Mouse (Mus musculus): ENCODE results near the gene Agbl4. TPM values are rescaled to one million over a fixed set of nuclear protein-coding genes. Genes with fewer than 3 reads are reported as not detected.

The Agbl4 gene
- total and polyA plus RNA-seq, 3 experiments, result not detected

- Histone ChIP-seq H3K9ac (ENCODE audit: insufficient read depth, low read depth) (no peak overlapping the region), H3K4me2 (ENCODE audit: insufficient read depth, low read depth, poor library complexity, severe bottlenecking) (no peak overlapping the region)
These were observed 677.3 kb downstream of the Agbl4 start for GRCm38 (mm10) chr4:111074701-111075154.

GRCm38 (mm10) chr4:111077810-111078209, 680.3 kb downstream of the Agbl4 start:
- no peaks in the 10 kb centered on the region for H3K79me2 ChIP-seq (replicated peaks; ENCODE audit: control insufficient read depth, extremely low read depth, insufficient read depth, poor library complexity, severe bottlenecking)
- no peak overlapping the region for H3K9ac ChIP-seq (ENCODE audit: insufficient read depth, low read depth)
- no peak for DNase-seq (ENCODE audit: extremely low read depth)
- no peak for TF ChIP-seq ETS1 (conservative IDR thresholded peaks at IDR 0.05; ENCODE audit: low read depth, low read length)
- TF ChIP-seq RAD21 (IDR thresholded peaks at IDR 0.05; ENCODE audit: low read depth, low read length), result no peak
- TF ChIP-seq KAT2A (IDR thresholded peaks at IDR 0.05; ENCODE audit: insufficient replicate concordance, low read length), result no peak
- TF ChIP-seq GABPA (IDR thresholded peaks at IDR 0.05; ENCODE audit: insufficient replicate concordance, low read depth, low read length), result no peak
- TF ChIP-seq MEF2A (IDR thresholded peaks at IDR 0.05; ENCODE audit: borderline replicate concordance, low read depth, low read length), result no peak
- TF ChIP-seq HCFC1 (IDR thresholded peaks at IDR 0.05; ENCODE audit: low read depth, low read length), result no peak
- TF ChIP-seq NRF1 (IDR thresholded peaks at IDR 0.05; ENCODE audit: low read depth, low read length), result no peak
- no peak for TF ChIP-seq USF2 (conservative IDR thresholded peaks at IDR 0.05; ENCODE audit: low read depth, low read length)
- TF ChIP-seq UBTF (IDR thresholded peaks at IDR 0.05; ENCODE audit: low read depth, low read length), result no peak
- no peak for TF ChIP-seq MAX (IDR thresholded peaks at IDR 0.05; ENCODE audit: low read length)
- TF ChIP-seq E2F4 (IDR thresholded peaks at IDR 0.05; ENCODE audit: insufficient replicate concordance, low read depth, low read length), result no peak
- TF ChIP-seq SMC3 (IDR thresholded peaks at IDR 0.05; ENCODE audit: low read depth, low read length), result no peak
- TF ChIP-seq POLR2AphosphoS2 (IDR thresholded peaks at IDR 0.05; ENCODE audit: low read depth, low read length), result no peak
- no peak for TF ChIP-seq EP300 (IDR thresholded peaks at IDR 0.05; ENCODE audit: low read length)
- no peak for TF ChIP-seq IRF4 (IDR thresholded peaks at IDR 0.05; ENCODE audit: low read depth, low read length)
- TF ChIP-seq CTCF (conservative IDR thresholded peaks at IDR 0.05 in 1 of 2, IDR thresholded peaks at IDR 0.05 in 1 of 2; ENCODE audit: low read depth in 2 of 2, low read length in 2 of 2), result no peak
- TF ChIP-seq ZC3H11A (IDR thresholded peaks at IDR 0.05; ENCODE audit: low read depth, low read length), result no peak
- TF ChIP-seq MAZ (IDR thresholded peaks at IDR 0.05; ENCODE audit: low read depth, low read length), result no peak
- no peaks in the 10 kb centered on the region for H3K36me3 ChIP-seq (replicated peaks in 1 of 2; ENCODE audit: control insufficient read depth in 1 of 2, insufficient read depth in 1 of 2, low read length in 1 of 2)
- H3K4me1 ChIP-seq (ENCODE audit: control insufficient read depth in 1 of 2, insufficient read depth in 2 of 2), result 0 out of 4 replicates have a peak, but pooled peaks cover 0 to 2% of the 10 kb centered on the region in 2 experiments
- no peak overlapping the region for H3K4me2 ChIP-seq (ENCODE audit: insufficient read depth, low read depth, poor library complexity, severe bottlenecking)
- H3K27me3 ChIP-seq (replicated peaks), result no peaks in the 10 kb centered on the region
- no peak overlapping the region for H3K27ac ChIP-seq (ENCODE audit: insufficient read depth, low read depth)
- in situ Hi-C loops (cut with MboI; ENCODE audit: low pct_ligation_motif_present, low pct_unique_long_range_greater_than_20kb, low sequenced_read_pairs) (no loop called here), dilution Hi-C loops (cut with MboI; ENCODE audit: extremely low pct_ligation_motif_present, extremely low pct_unique_long_range_greater_than_20kb, low sequenced_read_pairs) (no loop called here)
- H3K9me3 ChIP-seq (replicated peaks; ENCODE audit: low read length), result no peaks in the 10 kb centered on the region
- no peak overlapping the region for H3K4me3 ChIP-seq (replicated peaks in 1 of 3; ENCODE audit: low read depth in 2 of 3, low read length in 2 of 3, poor library complexity in 1 of 3)

More at GRCm38 (mm10) chr4:111074701-111075154, 677.3 kb downstream of the Agbl4 start:
- dilution Hi-C loops (cut with MboI; ENCODE audit: extremely low pct_ligation_motif_present, extremely low pct_unique_long_range_greater_than_20kb, low sequenced_read_pairs) (no loop called here), in situ Hi-C loops (cut with MboI; ENCODE audit: low pct_ligation_motif_present, low pct_unique_long_range_greater_than_20kb, low sequenced_read_pairs) (no loop called here)
- H3K27ac ChIP-seq (ENCODE audit: insufficient read depth, low read depth), result no peak overlapping the region
- no peaks in the 10 kb centered on the region for H3K27me3 ChIP-seq (replicated peaks)
- TF ChIP-seq GABPA (IDR thresholded peaks at IDR 0.05; ENCODE audit: insufficient replicate concordance, low read depth, low read length) (no peak), MAZ (IDR thresholded peaks at IDR 0.05; ENCODE audit: low read depth, low read length) (no peak), CHD1 (IDR thresholded peaks at IDR 0.05; ENCODE audit: low read depth, low read length) (no peak), USF1 (IDR thresholded peaks at IDR 0.05; ENCODE audit: low read depth, low read length) (no peak), JUND (conservative IDR thresholded peaks at IDR 0.05; ENCODE audit: low read depth, low read length) (no peak), ZNF384 (IDR thresholded peaks at IDR 0.05; ENCODE audit: low read depth, low read length) (no peak), ELF1 (IDR thresholded peaks at IDR 0.05; ENCODE audit: low read depth, low read length) (no peak), IRF4 (IDR thresholded peaks at IDR 0.05; ENCODE audit: low read depth, low read length) (no peak), CTCF (conservative IDR thresholded peaks at IDR 0.05 in 1 of 2, IDR thresholded peaks at IDR 0.05 in 1 of 2; ENCODE audit: low read depth in 2 of 2, low read length in 2 of 2) (no peak), EP300 (IDR thresholded peaks at IDR 0.05; ENCODE audit: low read length) (no peak), POLR2A (IDR thresholded peaks at IDR 0.05; ENCODE audit: low read depth, low read length) (no peak), ZC3H11A (IDR thresholded peaks at IDR 0.05; ENCODE audit: low read depth, low read length) (no peak)
- no peaks in the 10 kb centered on the region for H3K79me2 ChIP-seq (replicated peaks; ENCODE audit: control insufficient read depth, extremely low read depth, insufficient read depth, poor library complexity, severe bottlenecking)
- H3K36me3 ChIP-seq (replicated peaks in 1 of 2; ENCODE audit: control insufficient read depth in 1 of 2, insufficient read depth in 1 of 2, low read length in 1 of 2), result no peaks in the 10 kb centered on the region
- H3K9me3 ChIP-seq (replicated peaks; ENCODE audit: low read length), result no peaks in the 10 kb centered on the region
- no peak overlapping the region for H3K4me3 ChIP-seq (replicated peaks in 1 of 3; ENCODE audit: low read depth in 2 of 3, low read length in 2 of 3, poor library complexity in 1 of 3)
- DNase-seq (ENCODE audit: extremely low read depth), result no peak
- H3K4me1 ChIP-seq (ENCODE audit: control insufficient read depth in 1 of 2, insufficient read depth in 2 of 2), result 0 out of 4 replicates have a peak, but pooled peaks cover 0 to 2% of the 10 kb centered on the region in 2 experiments
